Mouse (Mus musculus) stomach, postnatal 0 days (tissue): Measurements from ENCODE around the gene Strbp.

Experiments
- CTCF ChIP-seq: IDR thresholded peaks from 2 replicates; pipeline ENCODE4 v1.5.1; 2016; ENCODE audit warnings: antibody characterized with exemption, low read depth, mild to moderate bottlenecking, moderate library complexity
- EP300 ChIP-seq: optimal IDR thresholded peaks from 2 replicates; pipeline ENCODE3; 2016; ENCODE audit warnings: antibody characterized with exemption

GRCm38 (mm10) chr2:37511134-37511901 is 192.3 kb downstream of the Strbp start:
- TF ChIP-seq CTCF (no peak), EP300 (no peak)
